Mouse (Mus musculus) kidney, adult 2 months (tissue): ENCODE results near the gene Ap2a1.

Source experiments
- CTCF ChIP-seq: fragments of 200-500 bp; conservative IDR thresholded peaks from 2 replicates; pipeline ENCODE4 v1.5.1; 2011; ENCODE audit warnings: low read depth, mild to moderate bottlenecking, control low read depth, low read length, moderate library complexity, mixed read lengths; ENCODE audit not compliant: insufficient read depth, insufficient read length
- POLR2A ChIP-seq: fragments of 200-500 bp; IDR thresholded peaks from one replicate; pipeline ENCODE4 v1.6.1; 2011; ENCODE audit warnings: low read depth, low read length, control low read depth

- TF ChIP-seq POLR2A (peak; percentile 11), CTCF (no peak)
Observed at GRCm38 (mm10) chr7:44900632-44901031, 28.7 kb downstream of the Ap2a1 start.
